Mouse (Mus musculus) embryo, embryonic 10 days (tissue): Measurements from ENCODE around the gene Stk33.
"Not testable (repeated sequence)": the region's sequence is repeated elsewhere in the genome, so short reads cannot be mapped to it uniquely, and the experiment has no call there.

Experiments used
- DNase-seq: peaks from one replicate; pipeline ENCODE4 v3.0.0-alpha.2; 2015; ENCODE audit warnings: low spot score

Gene Stk33

DNA sequence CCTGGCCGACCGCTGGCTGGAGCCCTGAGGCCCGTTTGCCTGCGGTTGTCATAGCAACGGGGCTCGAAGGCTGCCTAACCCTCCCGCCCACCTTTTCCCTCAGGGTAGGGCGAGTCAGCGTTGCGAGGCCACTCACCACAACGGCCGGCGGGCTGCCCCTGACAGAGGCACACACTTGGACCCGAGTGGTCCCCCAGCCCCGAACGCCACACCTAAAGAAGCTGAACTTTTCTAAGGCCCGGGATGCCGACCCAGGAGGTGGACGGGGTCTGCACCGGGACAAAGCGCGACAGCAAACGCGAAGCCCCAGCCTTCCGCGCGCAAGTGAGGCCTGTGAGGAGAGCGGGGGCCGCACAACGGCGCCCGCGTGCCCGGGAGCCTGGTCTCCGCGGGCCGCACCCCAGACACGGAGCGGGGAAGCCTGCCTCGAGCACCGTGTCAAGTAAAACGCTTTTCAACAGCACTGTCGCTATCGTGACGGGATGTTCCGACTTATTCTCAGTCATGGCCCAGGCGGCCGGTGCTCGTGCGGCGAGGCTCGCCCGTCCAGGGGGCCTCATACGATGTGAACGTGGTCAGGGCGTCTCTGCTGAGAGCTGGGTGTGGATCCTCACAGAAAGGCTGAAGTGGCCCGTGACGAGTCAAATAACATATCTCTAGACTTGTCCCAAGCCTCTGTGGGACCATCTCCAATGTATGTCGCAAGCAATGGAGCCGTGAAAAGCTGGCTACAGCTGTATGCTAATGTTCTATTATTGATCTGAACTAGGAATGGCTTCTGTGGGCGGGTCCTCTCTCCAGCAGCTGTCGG lies at the start of gene Stk33:
Gene Stk33, minus strand, starts transcription at position 301 of the 811 bp plus-strand sequence.
- peak; percentile 86 for DNase-seq

DNA sequence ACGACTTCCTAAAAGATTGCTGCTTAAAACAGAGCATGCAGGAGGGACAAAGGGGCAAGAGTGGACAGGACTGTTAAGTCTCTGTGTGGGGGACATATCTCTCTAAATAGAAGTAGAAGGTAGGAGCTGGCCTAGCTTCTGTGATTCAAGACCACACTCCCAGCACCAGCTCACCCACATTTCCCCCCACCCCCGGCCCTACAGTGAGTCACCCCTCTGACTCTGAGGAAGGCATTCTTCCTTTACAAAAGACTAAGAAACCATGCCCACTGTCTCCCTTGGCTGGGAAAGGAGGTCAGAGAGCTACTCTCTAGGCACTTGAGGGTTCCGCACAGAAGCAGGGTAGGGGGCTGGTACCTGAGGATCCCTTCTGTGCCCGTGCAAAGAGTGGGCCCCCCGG lies 45.3 kb upstream of the Stk33 start:
- no peak for DNase-seq

DNA sequence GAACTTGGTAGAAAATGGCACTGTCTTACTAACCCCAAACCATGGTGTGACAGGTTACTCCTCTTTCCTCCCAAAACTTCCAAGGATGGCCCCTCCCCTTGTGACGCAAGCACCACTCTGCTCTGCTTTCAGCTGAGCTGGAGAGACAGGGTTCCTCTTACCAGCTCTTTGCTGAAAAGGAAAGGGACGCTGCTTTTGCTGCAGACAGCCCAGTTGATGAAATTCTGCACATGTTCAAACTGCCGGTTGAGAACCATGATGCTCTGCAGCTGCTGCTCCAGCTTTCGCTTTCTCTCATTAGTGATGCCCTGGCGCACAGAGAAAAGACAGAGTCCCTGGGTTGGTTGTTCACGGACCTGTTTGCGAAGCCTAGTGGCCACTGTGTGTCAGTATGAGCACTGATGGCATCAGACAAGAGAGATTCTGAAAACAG lies 41.9 kb upstream of the Stk33 start:
- DNase-seq: peak; percentile 46

DNA sequence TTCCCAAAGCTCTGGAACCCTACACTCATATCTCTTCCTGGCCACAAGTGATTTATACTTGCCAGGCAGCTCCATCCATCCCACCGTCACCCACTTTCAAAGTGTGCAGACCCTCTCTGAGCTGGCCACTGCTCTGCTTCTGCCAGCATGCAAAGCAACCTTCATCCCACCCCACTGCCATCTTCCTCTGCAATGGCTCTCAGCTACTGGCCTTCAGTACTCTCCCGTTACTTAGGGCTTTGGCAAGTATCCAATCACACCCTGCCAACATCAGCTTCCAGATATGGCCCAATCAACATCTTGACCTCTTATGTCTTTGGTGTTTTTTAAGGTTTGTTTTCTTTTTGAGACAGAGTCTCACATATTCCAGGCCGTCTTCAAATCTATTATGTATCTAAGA lies 39.0 kb upstream of the Stk33 start:
- DNase-seq: no peak

DNA sequence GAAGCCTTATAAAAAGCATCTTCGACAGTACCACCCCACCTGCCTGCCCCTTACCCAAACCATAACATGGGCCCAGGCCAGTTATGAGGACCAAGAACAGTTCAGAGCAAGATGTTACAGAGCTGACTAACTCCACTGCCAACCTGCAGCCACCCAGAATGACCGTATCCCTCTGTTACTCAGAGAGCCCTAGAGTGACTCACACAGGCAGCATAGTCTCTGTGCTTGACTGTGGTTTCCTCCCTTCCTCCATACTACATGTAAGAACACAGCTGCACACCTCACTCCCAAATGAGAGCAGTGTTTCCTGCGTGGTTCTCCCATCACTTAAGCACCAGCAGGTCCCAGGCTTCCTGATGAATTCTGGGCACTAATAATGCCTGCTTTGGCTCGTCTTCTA lies 31.8 kb upstream of the Stk33 start:
- no peak for DNase-seq

DNA sequence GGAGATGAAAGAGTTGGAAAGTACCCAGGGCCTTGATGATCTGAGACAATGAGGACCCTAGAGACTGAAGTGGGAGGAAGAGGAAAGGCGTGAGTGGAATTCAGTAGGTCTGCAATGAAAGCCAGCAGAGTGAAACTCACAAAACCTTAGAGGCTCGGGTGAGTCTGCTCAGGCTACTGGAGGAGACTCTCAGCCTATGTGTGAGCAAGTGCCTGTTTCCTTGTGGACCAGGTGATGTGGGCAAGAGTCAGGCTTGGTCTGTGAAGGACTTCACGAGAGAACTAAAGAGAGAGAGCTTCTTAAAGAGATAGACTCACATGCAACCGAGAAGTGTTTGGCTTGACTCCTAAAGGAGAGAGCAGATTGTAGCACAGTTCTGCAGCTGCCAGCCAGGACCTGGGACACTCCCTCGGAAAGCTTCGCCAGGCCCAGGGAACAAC lies 29.4 kb upstream of the Stk33 start:
- DNase-seq: no peak

DNA sequence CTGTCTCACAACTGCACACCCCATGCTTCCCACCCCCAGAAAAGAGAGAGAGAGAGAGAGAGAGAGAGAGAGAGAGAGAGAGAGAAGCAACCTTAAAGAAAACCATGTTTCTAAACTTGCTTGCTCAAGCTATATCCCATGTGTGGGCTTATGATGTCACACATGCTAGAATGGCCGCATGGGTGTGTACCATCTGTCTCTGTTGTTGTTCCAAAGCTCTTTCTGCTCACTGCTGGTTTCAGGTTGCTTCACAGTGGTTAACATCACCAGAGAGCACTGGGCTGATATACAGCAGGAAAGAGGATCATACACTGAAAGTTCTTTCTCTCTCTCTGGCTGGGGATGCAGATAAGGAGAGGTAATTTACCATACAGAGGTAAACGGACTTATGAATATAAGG lies 28.7 kb upstream of the Stk33 start:
- peak; percentile 17 for DNase-seq

DNA sequence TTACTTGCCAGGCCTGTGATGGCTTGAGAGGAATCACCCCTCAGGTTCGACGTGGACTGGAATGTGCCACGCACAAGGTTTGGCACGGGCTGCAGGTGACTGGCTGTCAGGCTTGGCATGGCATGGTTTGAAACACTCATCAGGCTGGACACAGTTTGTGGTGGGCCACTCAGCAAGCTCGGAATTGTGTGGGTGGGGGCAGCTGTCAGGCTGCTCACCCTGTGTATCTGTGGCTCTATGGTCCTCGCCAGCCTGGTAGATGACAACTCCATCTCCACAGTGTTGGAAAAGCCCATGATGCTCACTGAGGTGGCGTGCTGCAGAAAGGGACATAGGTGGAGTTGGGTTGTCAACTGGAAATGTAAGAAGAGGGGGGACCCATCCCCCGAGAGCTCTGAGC lies 21.8 kb upstream of the Stk33 start:
- DNase-seq: no peak

DNA sequence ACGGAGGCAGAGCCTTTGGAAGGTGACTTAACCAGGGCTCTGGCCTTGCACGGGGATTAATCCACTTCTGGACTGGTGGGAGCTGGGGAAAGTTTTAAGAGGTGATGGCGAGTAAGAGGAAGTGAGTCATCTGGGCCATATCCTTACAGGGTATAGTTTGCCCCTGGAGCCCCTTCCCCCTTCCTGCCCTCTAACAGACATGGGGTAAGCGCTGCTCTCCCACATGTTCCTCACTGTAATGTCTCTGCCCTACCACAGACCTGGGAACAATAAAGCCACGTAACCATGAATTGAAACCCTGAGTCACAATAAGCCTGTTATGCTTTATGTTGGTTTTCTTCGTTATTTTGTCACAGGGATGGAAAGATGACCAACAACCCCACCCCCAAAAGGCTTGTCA lies 17.7 kb upstream of the Stk33 start:
- DNase-seq: no peak

DNA sequence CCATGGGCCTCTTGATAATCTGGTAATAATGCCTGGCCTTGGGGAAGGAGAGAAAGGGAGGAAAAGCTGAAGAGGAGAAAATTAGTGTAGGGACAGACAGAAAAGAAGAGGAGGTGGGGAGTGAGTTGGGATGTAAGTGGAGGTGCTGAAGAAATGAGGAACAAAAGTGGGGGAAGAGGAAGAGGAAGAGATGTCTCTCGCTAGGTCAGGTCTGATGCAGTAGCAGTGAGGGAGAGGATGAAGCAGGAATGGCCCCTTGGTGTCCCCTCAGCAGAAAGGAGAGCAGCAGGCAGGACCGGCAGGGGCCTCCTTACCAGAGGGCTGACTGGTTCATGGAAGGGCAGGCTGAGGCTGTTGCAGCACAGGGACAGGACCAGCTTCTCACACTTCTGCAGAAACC lies 16.9 kb upstream of the Stk33 start:
- no peak for DNase-seq

DNA sequence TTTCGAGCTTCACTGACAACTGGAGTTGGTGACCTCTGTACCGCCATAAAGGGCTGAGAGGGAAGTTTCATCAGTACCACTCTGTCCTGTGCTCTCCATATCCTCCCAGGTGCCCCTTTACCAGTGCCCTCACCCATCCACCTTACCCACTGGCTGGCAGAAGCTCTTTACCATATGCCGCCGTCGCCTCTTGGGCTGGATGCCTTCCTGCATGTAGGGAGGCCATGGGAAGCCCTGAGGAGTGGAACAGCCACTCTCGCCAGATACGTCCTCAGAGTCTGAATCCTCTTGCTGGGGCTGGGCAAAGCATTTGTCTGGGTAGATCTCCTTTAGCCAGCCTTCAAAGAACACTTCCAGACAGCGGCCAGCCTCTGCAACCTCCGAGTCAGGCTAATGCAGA lies 16.0 kb upstream of the Stk33 start:
- DNase-seq: no peak

DNA sequence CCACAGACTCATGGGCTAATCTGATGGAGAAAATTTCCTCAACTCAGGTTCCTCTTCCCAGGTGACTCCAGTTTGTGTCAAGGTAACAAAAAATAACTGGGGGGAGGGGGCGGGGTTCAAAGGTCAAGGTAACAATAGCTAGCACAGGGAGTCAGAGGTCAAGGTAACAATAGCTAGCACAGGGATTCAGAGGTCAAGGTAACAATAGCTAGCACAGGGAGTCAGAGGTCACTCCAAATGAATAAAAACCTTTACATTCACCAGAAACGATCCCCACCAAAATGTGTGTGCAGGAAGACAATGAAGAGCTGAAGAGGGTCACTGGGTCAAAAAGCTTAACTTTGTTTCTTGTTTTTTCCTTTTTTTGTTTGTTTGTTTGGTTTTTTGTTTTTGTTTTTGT lies 9.2 kb upstream of the Stk33 start:
- no peak for DNase-seq

DNA sequence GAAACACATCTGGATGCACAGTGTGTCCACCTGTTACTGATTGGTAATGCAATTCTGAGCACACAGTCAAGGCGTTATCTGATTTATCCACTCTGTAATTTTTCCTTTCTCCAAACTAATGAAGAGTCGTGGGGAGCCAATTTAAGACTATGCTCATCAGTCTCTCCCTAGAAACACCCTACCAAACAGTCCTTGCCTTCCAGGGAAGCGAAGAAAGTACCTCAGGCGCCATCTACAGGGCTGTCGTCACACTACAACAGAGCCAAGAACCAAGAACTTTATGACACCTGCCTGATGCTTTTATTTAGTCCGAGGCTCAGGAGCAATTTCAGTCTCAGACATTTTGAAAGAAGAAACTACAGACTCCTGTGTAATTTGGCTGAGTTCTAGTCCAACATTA lies 6.1 kb upstream of the Stk33 start:
- peak; percentile 75 for DNase-seq

DNA sequence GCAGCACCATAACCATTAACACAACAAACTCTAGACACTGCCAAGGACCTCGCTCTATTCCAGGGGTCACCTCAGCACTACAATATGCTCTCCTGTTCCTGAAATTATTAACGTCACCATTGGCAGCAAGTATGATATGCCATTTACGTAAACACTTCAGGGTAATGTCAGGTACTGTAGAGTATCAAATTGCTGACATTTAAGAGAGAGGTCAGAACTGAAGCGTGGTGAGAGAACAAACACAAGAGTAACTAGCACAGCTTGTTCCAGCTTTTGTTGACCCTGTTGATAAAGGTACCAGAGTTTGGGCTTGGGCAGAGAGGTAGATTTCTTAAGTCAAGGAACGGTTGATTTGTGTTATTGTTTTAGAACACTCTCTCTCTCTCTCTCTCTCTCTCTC lies 3.9 kb upstream of the Stk33 start:
- DNase-seq: no peak

DNA sequence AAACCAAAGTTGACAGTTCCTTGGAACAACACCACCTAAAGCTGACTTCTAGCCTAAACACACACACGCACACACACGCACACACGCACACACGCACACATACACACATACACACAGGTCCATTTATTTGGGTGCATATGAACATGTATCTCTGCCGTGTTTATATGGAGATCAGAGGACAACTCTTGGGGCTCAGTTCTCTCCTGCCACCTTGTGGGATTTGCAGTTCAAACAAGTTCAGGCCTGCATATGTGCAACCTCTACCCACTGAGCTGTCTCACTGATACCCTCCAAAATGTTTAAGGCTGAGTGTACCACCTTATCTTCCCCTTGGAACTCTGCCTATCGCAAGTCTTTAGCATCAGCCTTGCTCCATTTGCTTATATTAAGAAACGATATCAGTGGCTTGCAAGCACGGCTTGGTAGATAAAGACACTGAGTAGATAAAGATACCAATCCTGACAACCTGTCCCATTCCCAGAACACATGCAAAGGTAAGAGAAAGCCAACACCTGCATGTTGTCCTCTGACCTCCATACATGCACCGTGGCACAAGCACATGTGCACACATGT lies 1.9 kb upstream of the Stk33 start:
- no peak for DNase-seq

DNA sequence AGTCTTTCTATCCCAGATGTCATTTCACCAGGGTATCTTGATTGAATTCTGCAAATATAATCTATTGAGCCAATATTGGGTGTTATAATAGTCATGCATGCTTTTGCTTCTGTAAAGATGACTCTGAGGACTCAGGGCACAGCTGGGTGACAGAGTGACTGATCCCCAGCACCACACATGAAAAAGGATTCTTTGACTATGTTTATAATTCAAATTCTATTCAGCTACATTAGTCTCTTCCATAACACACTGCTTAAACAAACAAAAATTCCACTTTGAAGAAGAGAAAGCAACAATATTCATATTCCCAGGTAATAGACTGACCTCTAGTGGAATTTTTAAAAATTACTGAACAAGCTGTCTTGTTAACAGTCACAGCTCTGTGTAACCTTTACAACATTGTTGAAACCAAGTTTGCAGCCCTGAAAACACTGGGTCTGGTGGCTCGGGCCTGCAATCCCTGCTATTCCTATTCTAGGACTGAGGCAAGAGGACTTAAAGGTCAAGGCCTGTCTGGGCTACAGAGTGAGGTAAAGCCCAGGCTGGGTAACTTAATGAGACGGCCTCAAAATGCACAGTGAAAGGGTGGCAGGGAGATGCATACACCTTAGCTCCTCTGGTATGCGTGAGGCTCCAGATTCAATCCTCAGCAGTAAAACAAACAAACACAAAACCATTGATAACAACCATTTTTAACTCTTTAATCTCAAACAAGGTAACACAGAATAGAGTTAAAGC lies 14.3 kb downstream of the Stk33 start:
- DNase-seq: no peak

DNA sequence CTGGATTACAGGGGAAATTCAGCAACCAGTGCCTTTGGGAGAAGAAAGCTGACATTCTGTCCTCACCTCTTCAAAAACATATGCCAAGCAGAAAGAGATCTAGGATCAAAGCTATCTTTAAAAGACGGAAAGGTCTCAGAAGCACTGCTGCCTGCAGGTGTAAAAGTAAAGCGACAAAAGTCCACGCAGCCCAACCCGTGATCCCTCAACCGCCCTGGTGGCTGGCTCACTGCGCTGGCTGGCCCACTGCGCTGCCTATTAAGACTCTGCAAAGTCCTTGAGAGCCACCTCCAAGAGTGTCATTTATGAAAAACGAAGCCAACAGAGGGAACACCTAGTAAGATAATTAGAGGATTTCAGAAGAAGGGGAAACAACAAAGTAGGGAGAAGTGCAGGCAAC lies 16.1 kb downstream of the Stk33 start:
- no peak for DNase-seq

DNA sequence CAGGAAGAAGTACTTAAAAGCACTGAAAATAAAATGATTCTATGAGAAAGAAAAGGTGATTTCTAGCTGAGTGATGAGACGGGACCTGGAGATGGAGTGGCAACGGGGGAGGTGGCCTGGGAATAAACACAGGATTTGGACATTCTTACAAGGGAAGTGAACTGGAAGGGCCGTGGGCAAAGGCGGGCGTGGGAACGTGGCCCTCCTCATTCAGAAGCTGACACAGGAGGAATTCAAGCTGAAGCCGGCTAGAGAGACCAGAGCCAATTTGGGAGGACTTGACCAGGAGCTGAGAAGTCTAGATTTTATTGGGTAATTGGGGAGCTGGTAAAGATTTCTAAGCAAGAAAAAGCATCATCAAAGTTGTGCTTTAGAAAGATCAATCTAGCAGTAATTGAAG lies 33.4 kb downstream of the Stk33 start:
- peak; percentile 24 for DNase-seq

DNA sequence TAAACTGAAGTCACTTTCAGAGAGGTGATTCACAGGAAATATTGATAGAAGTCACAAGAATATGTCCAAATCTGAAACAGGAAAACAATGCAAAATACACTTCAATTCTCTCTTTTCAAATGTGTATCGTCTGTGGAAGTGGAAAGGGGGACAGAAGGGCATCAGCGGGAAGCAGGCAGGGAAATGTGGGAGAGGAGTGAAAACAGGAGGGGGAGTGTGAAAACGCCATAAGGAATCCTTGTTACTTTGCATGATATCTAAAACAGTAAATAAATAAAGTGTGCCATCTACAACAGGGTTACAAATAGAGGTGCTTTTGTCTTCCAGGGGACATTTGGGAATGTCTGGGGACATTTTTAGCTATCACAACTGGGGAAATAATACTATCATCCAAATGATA lies 39.6 kb downstream of the Stk33 start:
- no peak for DNase-seq

DNA sequence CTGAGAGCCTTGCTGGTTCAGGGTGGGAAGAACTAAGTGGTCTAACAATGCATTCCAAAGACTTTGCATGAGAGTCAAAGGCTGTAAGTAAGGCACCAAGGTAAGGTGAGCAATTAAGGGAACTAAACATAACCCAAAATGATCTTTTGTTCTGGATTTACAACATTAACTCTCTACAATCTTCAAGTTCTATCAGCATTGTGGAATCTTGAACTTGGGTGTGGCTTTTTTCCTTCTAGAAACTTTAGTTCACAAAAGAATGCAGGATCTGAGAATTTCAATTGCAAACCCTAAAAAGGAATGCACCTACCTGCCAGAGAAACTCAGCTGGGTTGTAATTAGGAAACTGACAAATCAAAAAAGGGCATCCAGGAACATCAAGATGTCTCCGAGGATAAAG lies 57.8 kb downstream of the Stk33 start:
- no peak for DNase-seq

DNA sequence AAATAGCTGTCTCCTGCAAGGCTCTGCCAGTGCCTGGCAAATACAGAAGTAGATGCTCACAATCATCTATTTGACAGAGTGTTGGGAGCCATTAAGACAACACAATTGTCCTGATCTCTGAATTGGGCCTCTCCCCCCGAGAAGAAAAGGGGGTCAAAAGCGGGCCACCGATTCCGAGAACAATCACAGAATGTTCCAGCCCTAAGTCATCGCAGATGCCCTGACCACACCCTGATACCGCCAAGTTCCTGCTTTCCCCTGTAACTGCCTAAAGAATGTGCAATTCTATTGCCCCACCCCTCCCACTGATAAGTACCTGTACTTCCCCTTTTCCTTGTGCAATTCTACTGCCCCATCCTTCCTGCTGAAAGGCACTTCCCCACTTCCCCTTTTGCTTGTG lies 65.3 kb downstream of the Stk33 start:
- not testable (repeated sequence) for DNase-seq

DNA sequence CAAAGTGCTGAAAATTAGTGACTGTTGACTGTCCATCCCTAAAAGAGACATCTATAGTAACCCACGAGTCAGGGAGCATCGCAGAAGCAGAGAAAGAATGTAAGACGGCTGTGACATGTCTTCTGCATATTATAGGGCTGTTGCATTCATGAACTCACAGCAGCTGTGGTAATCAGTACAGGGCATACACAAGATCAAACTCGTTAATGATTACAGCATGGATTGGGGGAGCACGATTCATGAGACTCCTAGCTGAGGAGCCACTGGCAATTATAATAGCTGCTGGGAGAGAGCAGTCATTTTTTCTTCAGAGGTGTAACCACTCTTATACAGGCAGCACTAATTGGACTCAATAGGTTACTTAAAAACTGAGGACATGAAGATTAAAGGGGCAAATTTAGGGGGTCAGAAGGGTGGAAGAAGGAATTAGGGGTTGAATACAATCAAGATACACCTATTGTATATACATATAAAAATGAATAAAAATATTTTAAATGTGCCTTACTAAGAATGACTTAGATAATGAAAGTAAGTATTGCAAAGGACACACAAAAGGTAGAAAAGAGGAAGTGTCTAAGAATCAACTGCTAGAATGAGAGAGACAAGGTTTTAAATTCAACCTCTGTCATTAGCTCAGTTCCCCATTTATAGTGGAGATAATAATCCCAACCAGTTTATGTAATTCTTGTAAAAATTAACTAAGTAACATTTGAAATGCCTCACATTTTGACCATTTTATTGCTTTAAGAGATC lies 80.3 kb downstream of the Stk33 start:
- DNase-seq: no peak

DNA sequence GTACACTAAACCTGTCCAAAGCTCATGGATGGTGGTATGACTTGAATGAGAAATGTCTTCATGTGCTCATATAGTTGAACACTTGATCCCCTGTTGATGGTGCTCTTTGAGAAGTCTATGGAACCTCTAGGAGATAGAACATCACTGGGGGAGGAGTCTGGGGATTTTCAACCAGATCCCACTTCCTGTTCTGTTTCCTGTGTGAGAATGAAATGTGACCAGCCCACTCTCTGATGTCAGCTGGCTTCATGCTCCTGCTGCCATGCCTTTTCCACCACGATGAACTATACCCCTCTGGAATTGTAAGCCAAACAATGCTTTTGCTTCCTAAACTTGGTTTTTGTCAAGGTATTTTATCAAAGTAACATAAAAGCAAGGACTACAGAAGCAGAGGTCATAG lies 81.0 kb downstream of the Stk33 start:
- no peak for DNase-seq
